Mouse (Mus musculus) embryo, embryonic 10.5 days (tissue): ENCODE data around the gene Trnau1ap.
"Not testable (repeated sequence)": the region's sequence is repeated elsewhere in the genome, so short reads cannot be mapped to it uniquely, and the experiment has no call there.

Source experiments
- DNase-seq: peaks from one replicate; pipeline ENCODE4 v3.0.0-alpha.2; 2015; ENCODE audit warnings: low spot score

Gene Trnau1ap

GRCm38 (mm10) chr4:132299849-132300248 lies 29.5 kb downstream of the Trnau1ap start:
- DNase-seq, result no peak

DNA sequence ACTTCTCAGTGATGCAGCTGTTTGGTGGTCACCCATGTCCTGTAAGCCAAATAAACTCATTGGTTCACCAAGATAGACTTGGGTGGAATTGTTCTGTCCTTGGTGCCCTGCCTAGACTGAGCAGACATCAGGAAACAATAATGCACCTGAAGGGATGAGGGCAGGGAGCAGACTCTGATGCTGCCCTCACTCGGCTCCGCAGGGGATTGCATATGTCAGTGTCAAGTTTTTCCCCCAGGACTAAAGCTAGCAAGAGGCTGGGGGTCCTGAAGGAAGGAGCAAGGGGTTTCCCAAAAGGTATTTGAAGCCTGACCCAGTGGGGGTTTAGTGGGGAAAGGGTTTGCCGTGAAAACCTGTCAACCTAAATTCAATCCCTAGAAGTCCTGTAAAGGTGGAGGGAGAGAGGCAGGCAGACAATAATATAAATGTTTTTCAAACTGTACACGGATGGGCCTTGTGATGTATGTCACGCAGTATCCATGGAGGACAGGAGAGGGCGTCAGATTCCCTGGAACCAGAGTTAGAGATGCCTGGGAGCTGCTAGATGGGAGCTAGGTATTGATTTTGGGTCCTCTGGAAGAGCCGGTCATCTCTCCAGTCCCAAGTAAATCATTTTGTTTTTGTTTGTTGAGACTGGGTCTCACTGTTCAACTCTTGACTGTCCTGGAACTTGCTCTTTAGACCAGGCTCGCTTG lies 33.5 kb downstream of the Trnau1ap start:
- DNase-seq, result no peak

GRCm38 (mm10) chr4:132293682-132294240 lies 35.6 kb downstream of the Trnau1ap start:
- no peak for DNase-seq

GRCm38 (mm10) chr4:132292988-132293387 lies 36.4 kb downstream of the Trnau1ap start:
- no peak for DNase-seq

DNA sequence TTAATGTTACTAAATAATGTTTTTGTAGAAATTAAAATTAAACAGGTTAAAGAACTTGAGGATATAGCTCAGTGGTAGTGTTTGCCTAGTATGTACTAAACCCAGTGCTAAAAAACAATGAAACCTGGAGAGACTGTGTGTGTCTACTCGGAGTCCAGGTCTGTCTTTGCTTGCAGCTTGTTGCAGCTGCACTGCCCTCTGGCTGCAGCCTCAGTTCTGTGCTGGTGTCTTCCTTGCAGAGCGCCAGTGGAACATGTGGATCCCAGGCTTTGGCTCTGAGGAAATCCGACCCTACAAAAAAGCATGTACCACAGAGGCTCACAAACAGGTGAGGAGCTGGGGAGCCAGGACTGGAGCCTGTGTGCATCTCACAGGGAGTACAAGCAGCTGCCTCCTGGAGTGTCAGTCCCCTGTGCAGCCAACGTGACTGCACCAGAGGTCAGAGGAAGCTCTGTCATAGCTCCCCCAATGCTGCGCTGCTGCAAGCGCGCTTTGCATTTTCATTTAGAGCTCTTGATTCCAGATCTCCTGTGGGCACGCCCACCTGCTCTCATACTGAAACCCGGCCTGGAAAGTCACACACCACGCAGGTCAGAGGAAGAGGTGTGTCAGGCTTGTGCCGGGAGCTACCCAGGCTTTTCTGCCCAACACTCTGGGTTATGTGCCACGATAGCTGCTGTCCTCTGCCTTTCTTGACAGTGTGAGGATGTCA lies 37.6 kb downstream of the Trnau1ap start:
- no peak for DNase-seq

DNA sequence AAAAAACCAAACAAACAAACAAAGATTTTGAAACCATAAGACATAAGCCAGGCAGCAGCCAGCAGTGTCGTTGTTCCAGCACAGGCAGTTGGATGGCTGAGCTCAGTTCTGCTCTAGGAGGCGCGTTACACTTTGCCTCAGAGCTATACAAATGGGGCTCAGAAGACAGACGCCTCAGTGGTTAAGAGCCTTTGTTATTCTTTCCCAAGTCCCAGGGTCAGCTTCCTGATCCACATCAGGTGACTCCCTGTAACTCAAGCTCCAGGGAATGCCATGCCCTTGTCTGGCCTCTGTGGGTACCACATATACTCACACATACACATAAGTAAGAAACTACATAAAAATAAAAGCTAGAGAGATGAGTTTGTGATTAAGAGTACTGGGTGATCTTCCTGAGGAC lies 38.3 kb downstream of the Trnau1ap start:
- no peak for DNase-seq

DNA sequence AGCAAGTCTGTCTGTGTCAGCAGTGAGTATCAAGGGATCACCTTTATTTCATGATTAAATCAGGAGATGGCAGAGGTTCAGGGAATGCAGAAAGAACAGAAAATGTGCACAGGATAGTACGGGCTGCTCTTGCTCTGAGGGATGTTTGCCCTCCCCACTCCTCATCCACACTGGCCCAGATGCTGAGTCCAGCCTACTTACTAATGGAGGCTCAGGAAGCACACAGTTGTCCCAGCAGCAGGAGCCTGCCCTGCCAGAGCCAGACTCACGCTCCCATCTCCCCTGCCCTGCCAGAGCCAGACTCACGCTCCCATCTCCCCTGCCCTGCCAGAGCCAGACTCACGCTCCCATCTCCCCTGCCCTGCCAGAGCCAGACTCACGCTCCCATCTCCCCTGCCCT lies 40.5 kb downstream of the Trnau1ap start:
- DNase-seq, result not testable (repeated sequence)

GRCm38 (mm10) chr4:132275949-132276348 lies 53.4 kb downstream of the Trnau1ap start:
- DNase-seq, result no peak

DNA sequence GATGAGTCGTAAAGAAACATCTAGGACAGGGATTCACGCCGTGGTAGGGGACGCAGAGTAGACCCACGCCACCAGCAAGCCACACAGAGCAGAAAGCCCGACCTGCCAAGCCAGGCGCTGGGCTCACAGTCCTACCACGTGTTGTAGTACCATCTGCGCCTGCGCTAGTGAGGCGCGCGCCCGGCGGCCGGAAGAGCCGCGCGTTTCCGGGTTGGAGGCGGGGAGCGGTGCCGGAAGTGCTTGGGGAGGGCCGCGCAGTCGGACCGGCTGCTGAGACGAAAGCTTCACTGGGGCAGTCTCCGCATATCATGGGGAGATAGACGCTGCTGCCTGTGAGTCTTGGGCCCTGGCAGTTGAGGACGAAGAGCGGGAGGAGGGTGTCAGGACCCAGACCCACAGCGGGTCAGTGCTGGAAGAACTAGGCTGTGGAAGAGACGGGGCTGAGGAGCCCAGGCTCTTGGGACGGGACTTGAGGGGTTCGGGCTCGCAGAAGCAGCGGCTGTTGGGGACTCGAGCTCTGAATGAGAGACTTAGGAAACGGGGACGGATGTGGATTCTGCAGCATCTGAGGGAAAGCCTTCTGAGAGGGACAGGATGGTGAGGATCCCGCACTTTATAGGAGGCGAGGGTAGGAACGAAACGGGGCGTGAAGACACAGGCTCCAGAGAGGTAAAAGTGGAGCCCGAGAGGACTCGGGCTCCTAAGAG lies 55.0 kb downstream of the Trnau1ap start, which contains the start of gene Taf12:
Gene Taf12, plus strand, starts transcription at position 220 of the 707 bp plus-strand sequence.
- DNase-seq, result peak; percentile 96

DNA sequence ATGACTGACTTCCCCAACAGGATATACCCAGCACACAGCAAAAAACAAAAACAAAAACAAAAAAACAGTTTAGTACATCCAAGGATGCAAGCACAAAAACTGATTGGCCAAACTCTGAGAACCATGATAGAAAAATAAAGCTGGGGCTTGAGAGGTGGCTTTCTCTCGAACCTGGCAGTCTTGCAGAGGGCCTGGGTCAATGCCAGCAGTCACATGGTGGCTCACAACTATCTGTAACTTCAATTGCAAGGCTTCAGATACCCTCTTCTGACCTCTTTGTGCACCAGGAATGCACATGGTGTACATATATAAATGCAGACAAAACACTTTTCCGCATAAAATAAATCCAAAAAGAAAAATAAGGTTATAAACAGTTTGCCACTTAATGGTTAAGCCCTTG lies 56.2 kb downstream of the Trnau1ap start:
- no peak for DNase-seq

- peak; percentile 97 for DNase-seq
These were observed 59.4 kb downstream of the Trnau1ap start for GRCm38 (mm10) chr4:132269740-132270560.

DNA sequence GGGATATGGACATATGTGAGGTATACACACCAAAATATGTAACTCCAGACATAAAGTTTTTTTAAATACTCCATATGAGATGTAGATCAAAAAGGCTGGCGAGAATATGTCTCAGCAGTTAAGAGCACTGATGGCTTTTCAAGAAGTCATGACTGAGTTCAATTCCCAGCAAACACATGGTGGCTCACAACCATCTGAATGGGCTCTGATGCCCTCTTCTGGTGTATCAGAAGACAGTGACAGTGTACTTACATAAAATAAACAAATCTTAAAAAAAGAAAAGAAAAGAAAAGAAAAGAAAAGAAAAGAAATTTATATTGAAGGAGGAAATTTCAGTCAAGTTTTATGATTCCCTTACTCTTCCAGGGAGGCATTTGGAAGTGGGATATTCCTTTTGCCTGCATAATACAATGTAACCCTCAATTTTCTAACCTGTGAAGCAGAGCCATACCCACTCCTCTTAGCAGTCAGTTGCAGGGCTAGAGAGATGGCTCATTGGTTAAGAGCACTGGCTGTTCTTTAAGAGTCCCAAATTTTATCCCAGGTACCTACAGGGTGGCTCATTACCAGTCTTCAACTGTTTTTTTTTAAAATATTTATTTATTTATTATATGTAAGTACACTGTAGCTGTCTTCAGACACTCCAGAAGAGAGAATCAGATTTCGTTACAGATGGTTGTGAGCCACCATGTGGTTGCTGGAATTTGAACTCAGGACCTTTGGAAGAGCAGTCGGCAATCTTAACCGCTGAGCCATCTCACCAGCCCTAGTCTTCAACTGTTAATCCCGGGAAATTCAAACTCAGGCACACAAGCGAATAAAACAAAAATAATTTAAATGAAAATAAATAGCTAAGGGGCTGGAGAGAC lies 60.2 kb downstream of the Trnau1ap start:
- peak; percentile 59 for DNase-seq

GRCm38 (mm10) chr4:132266835-132267349 lies 62.4 kb downstream of the Trnau1ap start:
- no peak for DNase-seq

GRCm38 (mm10) chr4:132263313-132263712 lies 66.0 kb downstream of the Trnau1ap start:
- DNase-seq, result no peak

- no peak for DNase-seq
These were observed 67.1 kb downstream of the Trnau1ap start for GRCm38 (mm10) chr4:132262358-132262616.
